Mouse (Mus musculus): Measurements from ENCODE around the gene Arid2. TPM values are rescaled to one million over a fixed set of nuclear protein-coding genes. Genes with fewer than 3 reads are reported as not detected.

The Arid2 gene
- total RNA-seq, 2 experiments from 2014 or later, result 37.5 to 42.5 TPM

- no peak for DNase-seq
Observed at GRCm38 (mm10) chr15:96345312-96345849, 58.1 kb downstream of the Arid2 start.

GRCm38 (mm10) chr15:96351432-96351831 lies 64.1 kb downstream of the Arid2 start:
- no peak for DNase-seq

- no peak for DNase-seq
Observed at GRCm38 (mm10) chr15:96358871-96359270, 71.6 kb downstream of the Arid2 start.

GRCm38 (mm10) chr15:96360614-96361013 lies 73.3 kb downstream of the Arid2 start:
- DNase-seq, result no peak

- DNase-seq, result no peak
Observed at GRCm38 (mm10) chr15:96365351-96365750, 78.0 kb downstream of the Arid2 start.

GRCm38 (mm10) chr15:96366176-96366963 lies 79.1 kb downstream of the Arid2 start:
- DNase-seq, result peak; percentile 28 to 37

- DNase-seq, result no peak
Observed at GRCm38 (mm10) chr15:96371311-96371710, 84.0 kb downstream of the Arid2 start.

- DNase-seq, result no peak
Observed at GRCm38 (mm10) chr15:96372628-96373027, 85.3 kb downstream of the Arid2 start.

- DNase-seq, result no peak
Observed at GRCm38 (mm10) chr15:96373161-96373560, 85.8 kb downstream of the Arid2 start.

- DNase-seq, result no peak
Observed at GRCm38 (mm10) chr15:96376214-96376613, 88.9 kb downstream of the Arid2 start.

GRCm38 (mm10) chr15:96377263-96377662 lies 89.9 kb downstream of the Arid2 start:
- peak; percentile 51 to 54 for DNase-seq

- no peak for DNase-seq
Observed at GRCm38 (mm10) chr15:96377701-96378100, 90.4 kb downstream of the Arid2 start.

- DNase-seq, result no peak
Observed at GRCm38 (mm10) chr15:96382223-96382622, 94.9 kb downstream of the Arid2 start.

- DNase-seq, result no peak
Observed at GRCm38 (mm10) chr15:96388565-96388964, 101.2 kb downstream of the Arid2 start.

- DNase-seq, result no peak
Observed at GRCm38 (mm10) chr15:96392878-96393277, 105.6 kb downstream of the Arid2 start.

- DNase-seq, result no peak
Observed at GRCm38 (mm10) chr15:96395071-96395470, 107.8 kb downstream of the Arid2 start.

GRCm38 (mm10) chr15:96396641-96397344 lies 109.5 kb downstream of the Arid2 start:
- DNase-seq, result no peak

GRCm38 (mm10) chr15:96398333-96398732 lies 111.0 kb downstream of the Arid2 start:
- DNase-seq, result no peak

- DNase-seq, result no peak
Observed at GRCm38 (mm10) chr15:96405548-96405947, 118.2 kb downstream of the Arid2 start.

GRCm38 (mm10) chr15:96406253-96406652 lies 118.9 kb downstream of the Arid2 start:
- no peak for DNase-seq

GRCm38 (mm10) chr15:96407151-96407550 lies 119.8 kb downstream of the Arid2 start:
- DNase-seq, result no peak

- no peak for DNase-seq
Observed at GRCm38 (mm10) chr15:96408717-96409121, 121.4 kb downstream of the Arid2 start.

- DNase-seq, result no peak
Observed at GRCm38 (mm10) chr15:96418161-96418560, 130.8 kb downstream of the Arid2 start.
